Mouse (Mus musculus): ENCODE results near the gene Rai14. TPM values are rescaled to one million over a fixed set of nuclear protein-coding genes. Genes with fewer than 3 reads are reported as not detected.

Gene Rai14
- polyA plus RNA-seq, 1 experiment: 2.7 TPM

DNA sequence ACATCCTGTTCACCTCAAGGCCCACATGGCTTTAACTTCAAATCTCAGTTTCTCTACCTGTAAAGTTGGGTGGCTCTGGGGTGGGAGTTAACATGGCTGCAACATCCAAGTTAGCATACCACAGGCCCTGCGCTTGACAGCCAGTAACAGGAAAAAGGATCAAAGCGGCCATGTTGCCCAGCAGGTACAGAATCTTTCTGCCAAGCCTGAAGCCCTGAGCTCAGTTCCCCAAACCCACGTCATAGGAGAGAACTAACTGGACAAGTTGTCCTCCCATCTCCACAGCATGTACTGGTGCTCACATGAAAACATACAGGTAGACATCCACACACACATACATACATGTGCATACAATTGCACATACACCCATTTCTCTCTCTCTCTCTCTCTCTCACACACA is 2.1 kb downstream of the Rai14 start:
- Histone ChIP-seq H3K27ac (ENCODE audit: insufficient read depth, low read length) (no peak overlapping the region), H3K27me3 (ENCODE audit: control insufficient read depth, insufficient read depth, low read length) (peaks cover 2% of the 10 kb centered on the region; the same call in 1 of the 2 replicates), H3K4me3 (replicated peaks; ENCODE audit: insufficient read depth, low read depth, low read length) (no peak overlapping the region), H3K4me1 (ENCODE audit: control insufficient read depth, insufficient read depth, low read length) (no peaks in the 10 kb centered on the region; the same call in 1 of the 2 replicates)
- DNase-seq: no peak
- TF ChIP-seq CTCF (IDR thresholded peaks at IDR 0.05; ENCODE audit: borderline replicate concordance, insufficient read depth, low read depth, low read length) (no peak), POLR2A (IDR thresholded peaks at IDR 0.05; ENCODE audit: borderline replicate concordance, insufficient read depth, low read length) (no peak)
- 89% methylated on average over 3 of the region's 3 CpGs for WGBS

DNA sequence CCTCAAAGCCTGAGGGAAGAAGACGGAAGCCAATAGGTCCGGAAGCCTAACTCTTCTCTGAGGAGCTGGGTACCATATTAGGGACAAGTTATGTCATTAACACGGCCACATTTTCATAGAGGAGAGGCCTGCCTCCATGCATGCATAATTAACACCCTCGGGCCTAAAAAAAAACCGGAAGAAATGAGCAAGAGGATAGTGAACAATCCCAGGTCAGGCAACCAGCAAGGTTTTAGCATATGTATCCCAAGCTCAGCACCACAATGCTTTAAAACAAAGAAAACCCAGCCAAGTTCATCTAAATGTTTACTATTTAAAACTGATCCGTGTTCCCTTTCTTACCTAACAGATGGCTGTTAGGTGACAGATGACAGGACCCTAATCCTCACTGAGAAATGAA is 3.2 kb downstream of the Rai14 start:
- H3K4me3 ChIP-seq (replicated peaks; ENCODE audit: insufficient read depth, low read depth, low read length): no peak overlapping the region
- no peak for TF ChIP-seq CTCF (IDR thresholded peaks at IDR 0.05; ENCODE audit: borderline replicate concordance, insufficient read depth, low read depth, low read length)
- TF ChIP-seq POLR2A (IDR thresholded peaks at IDR 0.05; ENCODE audit: borderline replicate concordance, insufficient read depth, low read length): no peak
- H3K27me3 ChIP-seq (ENCODE audit: control insufficient read depth, insufficient read depth, low read length): peaks cover 2% of the 10 kb centered on the region; the same call in 1 of the 2 replicates
- no peaks in the 10 kb centered on the region; the same call in 1 of the 2 replicates for H3K4me1 ChIP-seq (ENCODE audit: control insufficient read depth, insufficient read depth, low read length)
- H3K27ac ChIP-seq (ENCODE audit: insufficient read depth, low read length): no peak overlapping the region
- WGBS: 54% methylated on average over 6 of the region's 6 CpGs
- no peak for DNase-seq

DNA sequence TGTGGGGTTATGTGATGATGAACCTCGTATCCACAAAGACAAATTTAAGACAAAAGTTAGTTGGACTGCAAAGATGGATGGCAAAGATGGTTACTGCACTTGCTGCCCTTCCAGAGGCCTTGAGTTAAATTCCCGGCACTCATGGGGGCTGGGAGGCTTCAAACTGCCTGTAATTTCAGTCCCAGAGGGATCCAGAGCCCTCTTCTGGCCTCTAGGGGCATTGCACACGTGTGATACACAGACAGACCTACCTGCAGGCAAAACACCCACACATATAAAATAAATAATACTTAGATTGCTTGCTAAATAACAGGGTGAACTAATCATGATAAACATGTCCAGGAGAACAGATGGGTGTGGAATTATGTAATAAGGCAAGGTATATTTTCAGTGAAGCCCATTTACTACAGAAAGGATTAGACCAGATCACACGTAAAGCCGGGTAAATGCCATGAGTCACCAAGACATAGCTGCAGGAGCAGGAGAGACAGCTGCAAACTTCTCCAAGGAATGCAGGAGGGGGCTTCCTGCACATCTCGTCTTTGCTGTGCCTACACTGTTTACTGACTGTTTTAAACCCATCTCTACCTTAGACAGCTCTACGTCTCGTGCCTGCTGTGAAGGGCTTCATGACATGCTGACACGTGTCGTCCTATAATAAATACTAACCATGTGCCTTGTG is 5.7 kb downstream of the Rai14 start:
- no peak overlapping the region for H3K4me3 ChIP-seq (replicated peaks; ENCODE audit: insufficient read depth, low read depth, low read length)
- no peak overlapping the region for H3K27ac ChIP-seq (ENCODE audit: insufficient read depth, low read length)
- 88% methylated on average over 10 of the region's 10 CpGs for WGBS
- no peaks in the 10 kb centered on the region; the same call in 1 of the 2 replicates for H3K4me1 ChIP-seq (ENCODE audit: control insufficient read depth, insufficient read depth, low read length)
- TF ChIP-seq CTCF (IDR thresholded peaks at IDR 0.05; ENCODE audit: borderline replicate concordance, insufficient read depth, low read depth, low read length) (no peak), POLR2A (IDR thresholded peaks at IDR 0.05; ENCODE audit: borderline replicate concordance, insufficient read depth, low read length) (no peak)
- DNase-seq: no peak
- H3K27me3 ChIP-seq (ENCODE audit: control insufficient read depth, insufficient read depth, low read length): no peaks in the 10 kb centered on the region; the same call in 1 of the 2 replicates

DNA sequence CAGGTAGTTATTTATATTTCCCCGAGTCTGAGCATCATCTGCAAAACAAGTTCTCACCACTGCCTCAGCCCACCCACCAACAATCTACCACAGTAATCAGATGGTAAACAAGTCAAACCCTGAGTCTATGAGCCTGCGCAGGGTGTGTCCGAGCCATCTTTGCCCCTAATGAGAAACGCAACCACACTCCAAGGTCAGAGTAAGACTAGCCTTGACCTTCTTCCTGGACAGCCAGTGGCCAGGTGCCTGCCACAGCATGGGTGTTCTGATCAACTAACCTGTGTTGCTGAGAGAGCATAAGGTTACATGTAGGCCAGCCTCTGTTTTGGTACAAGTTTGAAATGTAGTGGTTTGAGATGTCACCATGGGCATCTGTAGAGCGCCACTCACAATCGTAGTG is 7.3 kb downstream of the Rai14 start:
- Histone ChIP-seq H3K27ac (ENCODE audit: insufficient read depth, low read length) (no peak overlapping the region), H3K4me3 (replicated peaks; ENCODE audit: insufficient read depth, low read depth, low read length) (no peak overlapping the region), H3K4me1 (ENCODE audit: control insufficient read depth, insufficient read depth, low read length) (no peaks in the 10 kb centered on the region), H3K27me3 (ENCODE audit: control insufficient read depth, insufficient read depth, low read length) (no peaks in the 10 kb centered on the region; the same call in 1 of the 2 replicates)
- no peak for TF ChIP-seq POLR2A (IDR thresholded peaks at IDR 0.05; ENCODE audit: borderline replicate concordance, insufficient read depth, low read length)
- WGBS: 96% methylated on average over 6 of the region's 6 CpGs
- no peak for DNase-seq

DNA sequence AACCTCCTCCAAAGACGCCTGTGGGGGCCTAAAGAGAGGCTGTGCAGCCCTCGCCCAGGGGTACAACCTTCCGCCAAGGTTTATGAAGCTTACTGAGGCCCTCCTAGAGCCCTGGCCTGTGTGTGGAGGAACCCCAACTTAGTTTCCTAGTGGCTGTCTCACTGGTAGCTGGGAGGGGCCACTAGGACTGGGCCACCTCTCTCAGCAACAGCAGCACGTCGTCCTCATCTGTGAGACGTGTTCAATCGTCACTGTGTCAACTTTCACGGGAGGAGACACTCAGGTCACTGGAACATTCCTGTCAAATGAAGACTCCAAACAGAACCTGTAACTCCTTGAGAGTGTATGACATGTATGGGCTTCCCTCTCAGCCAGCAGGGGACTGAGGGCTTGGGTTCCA is 8.0 kb downstream of the Rai14 start:
- no peaks in the 10 kb centered on the region for H3K27me3 ChIP-seq (ENCODE audit: control insufficient read depth, insufficient read depth, low read length)
- no peak for TF ChIP-seq CTCF (IDR thresholded peaks at IDR 0.05; ENCODE audit: borderline replicate concordance, insufficient read depth, low read depth, low read length)
- no peaks in the 10 kb centered on the region for H3K4me1 ChIP-seq (ENCODE audit: control insufficient read depth, insufficient read depth, low read length)
- 81% methylated on average over 8 of the region's 8 CpGs for WGBS
- no peak for DNase-seq
- H3K27ac ChIP-seq (ENCODE audit: insufficient read depth, low read length): no peak overlapping the region
- no peak overlapping the region for H3K4me3 ChIP-seq (replicated peaks; ENCODE audit: insufficient read depth, low read depth, low read length)

DNA sequence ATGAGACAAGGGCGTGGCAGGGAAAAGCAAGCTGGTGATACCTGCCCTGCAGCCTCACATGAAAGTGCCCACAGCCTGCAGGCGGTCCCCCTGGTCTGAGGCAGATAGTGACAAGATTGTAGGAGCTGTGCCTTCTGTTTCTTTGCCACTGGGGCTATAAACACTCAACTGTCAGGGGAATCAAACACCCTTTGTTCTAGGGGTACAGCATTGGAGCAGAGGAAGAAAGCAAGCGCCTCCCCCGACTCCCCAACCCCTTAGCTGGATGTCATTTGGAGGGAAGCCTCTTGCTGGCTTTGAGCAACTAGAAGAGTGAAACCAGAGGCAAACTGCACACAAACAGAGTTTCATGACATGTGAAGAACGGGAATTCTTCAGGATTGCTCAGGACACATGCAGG is 8.7 kb downstream of the Rai14 start:
- no peak for TF ChIP-seq CTCF (IDR thresholded peaks at IDR 0.05; ENCODE audit: borderline replicate concordance, insufficient read depth, low read depth, low read length)
- no peak for TF ChIP-seq POLR2A (IDR thresholded peaks at IDR 0.05; ENCODE audit: borderline replicate concordance, insufficient read depth, low read length)
- no peak overlapping the region for H3K27ac ChIP-seq (ENCODE audit: insufficient read depth, low read length)
- WGBS: 61% methylated on average over 5 of the region's 5 CpGs
- no peak for DNase-seq
- H3K4me1 ChIP-seq (ENCODE audit: control insufficient read depth, insufficient read depth, low read length): no peaks in the 10 kb centered on the region
- no peaks in the 10 kb centered on the region for H3K27me3 ChIP-seq (ENCODE audit: control insufficient read depth, insufficient read depth, low read length)
- no peak overlapping the region for H3K4me3 ChIP-seq (replicated peaks; ENCODE audit: insufficient read depth, low read depth, low read length)

DNA sequence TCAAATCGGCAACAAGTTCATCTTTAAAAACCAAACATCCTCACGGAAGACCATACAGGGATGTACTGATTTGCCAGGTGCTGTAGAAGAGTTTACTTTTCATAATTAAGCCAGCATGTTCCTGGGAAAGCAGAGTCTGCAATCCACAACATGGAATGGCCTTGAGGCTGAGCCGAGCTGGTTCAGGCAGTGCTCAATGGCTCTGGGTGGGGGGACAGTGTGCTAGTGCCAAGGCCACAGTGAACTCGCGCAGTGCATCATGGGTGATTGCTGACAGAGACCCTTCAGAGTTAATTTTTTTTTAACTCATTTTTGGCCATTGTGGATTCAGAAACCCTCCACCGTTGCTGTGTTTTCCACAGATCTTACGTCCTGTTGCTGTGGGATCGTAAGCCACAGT is 10.1 kb downstream of the Rai14 start:
- Histone ChIP-seq H3K27ac (ENCODE audit: insufficient read depth, low read length) (no peak overlapping the region), H3K27me3 (ENCODE audit: control insufficient read depth, insufficient read depth, low read length) (no peaks in the 10 kb centered on the region), H3K4me3 (replicated peaks; ENCODE audit: insufficient read depth, low read depth, low read length) (no peak overlapping the region), H3K4me1 (ENCODE audit: control insufficient read depth, insufficient read depth, low read length) (no peaks in the 10 kb centered on the region)
- TF ChIP-seq CTCF (IDR thresholded peaks at IDR 0.05; ENCODE audit: borderline replicate concordance, insufficient read depth, low read depth, low read length): no peak
- TF ChIP-seq POLR2A (IDR thresholded peaks at IDR 0.05; ENCODE audit: borderline replicate concordance, insufficient read depth, low read length): no peak
- no peak for DNase-seq
- 70% methylated on average over 8 of the region's 8 CpGs for WGBS

DNA sequence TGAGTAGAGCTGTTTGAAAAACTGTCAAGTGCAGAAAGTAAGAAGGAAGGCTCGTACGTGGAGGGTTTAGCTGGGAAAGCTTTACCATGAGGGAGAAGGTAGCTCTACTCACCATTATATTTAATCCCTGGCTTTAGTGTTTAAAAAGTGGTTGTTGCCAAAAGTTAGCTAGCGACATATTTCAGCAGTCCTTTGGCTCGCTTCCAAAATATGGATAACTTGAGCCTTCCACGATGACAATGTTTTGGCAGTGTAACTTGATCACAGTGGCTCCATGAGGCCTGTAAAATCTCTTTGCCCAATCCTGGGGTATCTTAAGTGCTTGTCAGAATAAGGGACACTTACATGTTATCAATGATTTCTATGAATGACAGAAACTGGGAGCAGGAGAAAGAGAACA is 12.9 kb downstream of the Rai14 start:
- Histone ChIP-seq H3K4me3 (replicated peaks; ENCODE audit: insufficient read depth, low read depth, low read length) (no peak overlapping the region), H3K4me1 (ENCODE audit: control insufficient read depth, insufficient read depth, low read length) (no peaks in the 10 kb centered on the region), H3K27me3 (ENCODE audit: control insufficient read depth, insufficient read depth, low read length) (no peaks in the 10 kb centered on the region), H3K27ac (ENCODE audit: insufficient read depth, low read length) (no peak overlapping the region)
- TF ChIP-seq POLR2A (IDR thresholded peaks at IDR 0.05; ENCODE audit: borderline replicate concordance, insufficient read depth, low read length): no peak
- no peak for TF ChIP-seq CTCF (IDR thresholded peaks at IDR 0.05; ENCODE audit: borderline replicate concordance, insufficient read depth, low read depth, low read length)
- 51% methylated on average over 5 of the region's 5 CpGs for WGBS
- DNase-seq: no peak

Measured in cerebellum, adult 2 months (tissue).